Mouse (Mus musculus): ENCODE measurements around the gene Hba-a1.

- no peak for TF ChIP-seq POLR2A (IDR thresholded peaks at IDR 0.05; ENCODE audit: borderline replicate concordance, extremely low read depth, insufficient read depth, insufficient read length, poor library complexity, severe bottlenecking)
- TF ChIP-seq CTCF (IDR thresholded peaks at IDR 0.05; ENCODE audit: borderline replicate concordance, extremely low read depth, insufficient read depth, insufficient read length) = no peak
Measured at GRCm38 (mm10) chr11:32309446-32309845, 26.1 kb downstream of the Hba-a1 start.
